Mouse (Mus musculus) hindbrain, postnatal 0 days (tissue): ENCODE results near the gene N4bp3. TPM values are rescaled to one million over a fixed set of nuclear protein-coding genes. Genes with fewer than 3 reads are reported as not detected.

Experiments
- ATAC-seq: fragments of 200-750 bp; cut with Nextera tagmentation; 2 replicates; pipeline ENCODE4 v1.8.0; 2017; ENCODE audit warnings: mild to moderate bottlenecking, moderate TSS enrichment, moderate library complexity
- DNase-seq: peaks from one replicate; pipeline ENCODE4 v3.0.0-alpha.2; 2015; ENCODE audit warnings: low spot score
- H3K27ac ChIP-seq: fragments of 300-500 bp; sonication (generic); 2 replicates; pipeline ENCODE4 v1.5.1; 2014; ENCODE audit warnings: mild to moderate bottlenecking
- H3K27me3 ChIP-seq: fragments of 300-500 bp; sonication (generic); 2 replicates; pipeline ENCODE4 v1.6.1; 2014; ENCODE audit warnings: low read length, mixed read lengths; ENCODE audit not compliant: insufficient read depth
- H3K36me3 ChIP-seq: fragments of 300-500 bp; sonication (generic); 2 replicates; pipeline ENCODE4 v1.6.1; 2014; ENCODE audit warnings: low read length, mixed read lengths; ENCODE audit not compliant: insufficient read depth
- H3K4me1 ChIP-seq: fragments of 300-500 bp; sonication (generic); 2 replicates; pipeline ENCODE4 v1.6.1; 2014; ENCODE audit warnings: antibody characterized with exemption, low read length, mixed read lengths; ENCODE audit not compliant: insufficient read depth
- H3K4me2 ChIP-seq: fragments of 300-500 bp; sonication (generic); 2 replicates; pipeline ENCODE4 v1.6.1; 2014; ENCODE audit warnings: low read depth, mild to moderate bottlenecking, low read length, moderate library complexity, mixed read lengths
- H3K4me3 ChIP-seq: fragments of 300-500 bp; sonication (generic); 2 replicates; pipeline ENCODE4 v1.5.1; 2014; ENCODE audit warnings: low read length
- H3K9ac ChIP-seq: fragments of 300-500 bp; sonication (generic); replicated peaks from 2 replicates; pipeline ENCODE4 v1.6.1; 2014; ENCODE audit warnings: mild to moderate bottlenecking, low read length, moderate library complexity, mixed read lengths
- H3K9me3 ChIP-seq: fragments of 300-500 bp; sonication (generic); 2 replicates; pipeline ENCODE4 v1.6.1; 2016; ENCODE audit warnings: low read length, mixed read lengths
- CTCF ChIP-seq: IDR thresholded peaks from 2 replicates; pipeline ENCODE4 v1.5.1; 2016; ENCODE audit warnings: antibody characterized with exemption, control low read depth, low read depth
- WGBS: fragments of 180-500 bp; shearing (Covaris S2); extraction: QIAGEN DNeasy Blood & Tissue Kit; methylation state at CpG from one replicate; pipeline ENCODE4 v1.1.7; 2014; 5-methylcytosine and 5-hydroxymethylcytosine counted together
- polyA plus RNA-seq: library from polyadenylated mRNA; unstranded; fragments of >200 nt; fragmentation: Nextera tagmentation; extraction: Ambion mirVana; gene quantifications from 2 replicates; pipeline ENCODE4 v1.2.1, GENCODE M21; 2015
- total RNA-seq: library from RNA; depleted of rRNA; stranded (reverse); fragments of >200 nt; gene quantifications from 2 replicates; pipeline ENCODE4 v1.2.3, GENCODE M21; 2014

N4bp3 gene
- total and polyA plus RNA-seq, 2 experiments from 2014 or later, result 29.0 to 48.0 TPM

DNA sequence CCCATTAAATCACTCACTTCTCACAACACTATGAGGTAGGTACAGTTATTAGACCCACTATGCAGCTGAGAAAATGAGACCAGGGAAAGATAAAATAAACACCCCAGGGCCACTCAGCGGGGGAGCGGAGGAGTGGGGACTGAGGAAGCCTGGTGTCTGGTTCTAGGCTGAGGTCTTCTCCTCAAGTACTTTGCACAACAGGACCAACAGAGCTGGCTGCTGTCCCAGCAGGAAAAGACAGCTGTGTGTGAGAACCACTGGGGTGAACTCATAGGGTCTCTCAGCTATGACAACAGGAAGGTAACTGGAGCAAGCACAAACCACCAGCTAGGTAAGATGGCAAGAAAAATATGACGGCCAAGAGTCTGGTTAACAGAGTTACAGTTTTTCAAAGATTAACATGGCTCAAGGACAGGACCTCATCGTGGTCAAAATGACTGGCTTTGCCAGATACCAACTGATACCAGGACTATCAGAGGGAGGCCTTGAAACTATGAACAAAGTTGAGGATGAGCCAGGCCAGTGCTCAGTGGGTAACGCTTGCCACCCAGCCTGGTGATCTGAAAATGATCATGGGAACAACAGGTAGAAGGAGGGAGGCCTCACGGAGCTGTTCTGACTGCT, 18.4 kb downstream of the N4bp3 start:
- TF ChIP-seq CTCF, result no peak
- ATAC-seq (no peak), DNase-seq (no peak)
- no peaks in the 10 kb centered on the region for H3K9me3 ChIP-seq
- H3K4me2 ChIP-seq, result no peak overlapping the region
- no peaks in the 10 kb centered on the region for H3K27me3 ChIP-seq
- peaks cover 13% of the 10 kb centered on the region; the same call in 1 of the 2 replicates for H3K36me3 ChIP-seq
- H3K4me3 ChIP-seq, result no peak overlapping the region
- H3K27ac ChIP-seq, result no peak overlapping the region
- 92% methylated on average over 6 of the region's 6 CpGs for WGBS
- no peak overlapping the region for H3K9ac ChIP-seq
- H3K4me1 ChIP-seq, result peaks cover 12% of the 10 kb centered on the region

DNA sequence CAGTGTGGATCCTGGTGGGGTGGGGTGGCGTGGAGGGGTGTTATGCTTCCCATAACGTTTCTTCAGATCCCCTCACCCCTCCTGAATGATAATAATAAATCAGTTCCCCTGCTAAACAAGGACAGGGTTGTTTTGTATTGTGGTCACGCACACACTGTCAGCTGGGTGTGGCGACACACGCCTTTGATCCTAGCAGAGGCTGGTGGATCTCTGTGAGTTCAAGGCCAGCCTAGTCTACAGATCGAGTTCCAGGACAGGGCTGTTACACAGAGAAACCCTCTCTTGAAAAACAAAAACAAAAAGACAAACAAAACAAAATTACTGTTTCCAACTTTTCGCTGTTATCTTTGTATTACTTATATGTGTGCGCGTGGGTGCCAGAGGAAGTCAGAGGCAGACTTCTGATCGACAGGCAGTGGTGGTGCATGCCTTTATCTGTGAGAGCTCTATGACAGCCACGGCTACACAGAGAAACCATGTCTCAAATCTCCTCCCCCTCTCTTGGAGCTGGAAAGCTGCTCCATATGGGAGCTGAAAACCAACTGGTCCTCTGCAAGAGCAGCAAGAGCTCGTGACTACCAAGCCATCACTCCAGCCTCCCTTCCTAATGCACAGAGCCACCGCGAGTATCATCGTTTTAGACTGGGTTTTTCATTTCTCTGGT, 20.9 kb downstream of the N4bp3 start:
- no peak for TF ChIP-seq CTCF
- WGBS, result 82% methylated on average over 15 of the region's 15 CpGs
- ATAC-seq, result no peak

DNA sequence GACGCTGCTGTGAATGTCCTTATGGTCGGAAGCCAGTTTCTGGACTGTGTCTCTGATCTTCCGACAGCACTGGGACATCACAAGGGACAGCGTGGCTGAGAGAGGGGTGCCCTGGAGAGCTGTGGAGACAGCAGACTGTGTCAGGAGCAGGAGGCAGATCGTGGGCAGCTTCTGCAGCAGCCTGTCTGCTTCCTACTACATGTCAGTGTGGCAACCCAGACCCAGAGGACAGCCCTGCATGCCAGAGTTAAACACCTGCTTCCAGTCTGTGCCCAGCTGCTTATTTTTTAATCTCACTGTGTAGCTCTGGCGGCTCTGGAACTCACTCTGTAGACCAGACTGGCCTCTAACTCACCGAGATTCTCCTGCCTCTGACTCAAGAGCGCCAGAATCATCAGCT, 22.7 kb downstream of the N4bp3 start:
- no peak overlapping the region for H3K4me3 ChIP-seq
- 89% methylated on average over 8 of the region's 8 CpGs for WGBS
- ATAC-seq, result no peak
- no peak overlapping the region for H3K4me2 ChIP-seq
- H3K9me3 ChIP-seq, result no peaks in the 10 kb centered on the region
- H3K27ac ChIP-seq, result no peak overlapping the region
- DNase-seq, result no peak
- H3K36me3 ChIP-seq, result peaks cover 50% of the 10 kb centered on the region
- no peaks in the 10 kb centered on the region for H3K27me3 ChIP-seq
- no peak for TF ChIP-seq CTCF
- no peak overlapping the region for H3K9ac ChIP-seq
- no peaks in the 10 kb centered on the region for H3K4me1 ChIP-seq

More for the DNA sequence above, 20.9 kb downstream of the N4bp3 start:
- H3K4me1 ChIP-seq, result peaks cover under 1% of the 10 kb centered on the region; the same call in 1 of the 2 replicates
- H3K36me3 ChIP-seq, result peaks cover 33% of the 10 kb centered on the region
- no peaks in the 10 kb centered on the region for H3K27me3 ChIP-seq
- no peak for DNase-seq
- H3K27ac ChIP-seq, result no peak overlapping the region
- H3K9me3 ChIP-seq, result no peaks in the 10 kb centered on the region
- no peak overlapping the region for H3K4me3 ChIP-seq
- no peak overlapping the region for H3K9ac ChIP-seq
- no peak overlapping the region for H3K4me2 ChIP-seq

DNA sequence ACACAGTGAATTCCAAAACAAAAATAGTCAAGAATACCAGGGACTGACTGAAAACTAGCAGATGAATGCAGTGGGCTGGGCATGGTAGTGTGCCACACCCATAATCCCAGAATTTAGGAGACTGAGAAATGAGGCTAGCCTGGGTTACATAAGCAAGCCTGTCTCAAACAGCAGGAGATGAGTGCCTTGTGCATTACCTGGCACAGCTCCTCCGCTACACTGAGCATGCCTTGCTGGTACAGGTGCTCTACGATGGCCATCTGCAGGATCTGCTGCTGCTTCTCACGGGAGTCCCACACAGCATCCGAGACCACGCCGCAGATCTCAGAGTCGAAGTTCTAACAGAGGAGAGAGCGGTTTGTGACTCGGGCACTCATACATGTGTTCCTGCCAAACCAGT, 23.2 kb downstream of the N4bp3 start:
- Histone ChIP-seq H3K36me3 (peaks cover 55% of the 10 kb centered on the region), H3K9me3 (no peaks in the 10 kb centered on the region), H3K27me3 (no peaks in the 10 kb centered on the region), H3K27ac (no peak overlapping the region), H3K4me2 (no peak overlapping the region), H3K4me1 (no peaks in the 10 kb centered on the region), H3K9ac (no peak overlapping the region), H3K4me3 (no peak overlapping the region)
- 92% methylated on average over 9 of the region's 9 CpGs for WGBS
- no peak for DNase-seq
- ATAC-seq, result no peak
- no peak for TF ChIP-seq CTCF

GRCm38 (mm10) chr11:51625187-51625820, 25.3 kb downstream of the N4bp3 start:
- H3K9ac ChIP-seq, result no peak overlapping the region
- no peak overlapping the region for H3K27ac ChIP-seq
- peaks cover 59% of the 10 kb centered on the region for H3K36me3 ChIP-seq
- no peaks in the 10 kb centered on the region; the same call in 1 of the 2 replicates for H3K4me1 ChIP-seq
- DNase-seq (no peak), ATAC-seq (no peak)
- no peak overlapping the region for H3K4me2 ChIP-seq
- 86% methylated on average over 5 of the region's 5 CpGs for WGBS
- no peak for TF ChIP-seq CTCF
- no peaks in the 10 kb centered on the region for H3K9me3 ChIP-seq
- no peak overlapping the region for H3K4me3 ChIP-seq
- no peaks in the 10 kb centered on the region for H3K27me3 ChIP-seq

GRCm38 (mm10) chr11:51622971-51623491, 27.6 kb downstream of the N4bp3 start:
- no peak overlapping the region for H3K4me2 ChIP-seq
- no peak overlapping the region for H3K9ac ChIP-seq
- H3K4me1 ChIP-seq, result no peaks in the 10 kb centered on the region; the same call in 1 of the 2 replicates
- H3K9me3 ChIP-seq, result no peaks in the 10 kb centered on the region
- WGBS, result 85% methylated on average over 7 of the region's 7 CpGs
- H3K27me3 ChIP-seq, result no peaks in the 10 kb centered on the region
- H3K36me3 ChIP-seq, result peaks cover 54% of the 10 kb centered on the region
- TF ChIP-seq CTCF, result no peak
- no peak overlapping the region for H3K27ac ChIP-seq
- DNase-seq, result no peak
- no peak overlapping the region for H3K4me3 ChIP-seq
- no peak for ATAC-seq
